Mouse (Mus musculus): ENCODE results near the gene Iscu.
"Not testable (repeated sequence)": the region's sequence is repeated elsewhere in the genome, so short reads cannot be mapped to it uniquely, and the experiment has no call there.

Gene Iscu

GRCm38 (mm10) chr5:113755347-113756030 lies 17.1 kb upstream of the Iscu start:
- DNase-seq (ENCODE audit: low spot score in 2 of 2), result no peak

GRCm38 (mm10) chr5:113761585-113761984 lies 11.0 kb upstream of the Iscu start:
- DNase-seq (ENCODE audit: low spot score in 2 of 2), result no peak

GRCm38 (mm10) chr5:113764426-113764825 lies 8.1 kb upstream of the Iscu start:
- DNase-seq (ENCODE audit: low spot score in 2 of 2), result no peak

GRCm38 (mm10) chr5:113765641-113766526 lies 6.7 kb upstream of the Iscu start:
- no peak for DNase-seq (ENCODE audit: low spot score in 2 of 2)

GRCm38 (mm10) chr5:113768806-113769205 lies 3.7 kb upstream of the Iscu start:
- DNase-seq (ENCODE audit: low spot score in 2 of 2), result no peak

- peak; percentile 92 to 93 for DNase-seq (ENCODE audit: low spot score in 2 of 2)
Measured at GRCm38 (mm10) chr5:113771213-113772162, 1.1 kb upstream of the Iscu start.

GRCm38 (mm10) chr5:113772905-113773519 lies 464 bp downstream of the Iscu start:
- DNase-seq (ENCODE audit: low spot score in 2 of 2), result no peak

- DNase-seq (ENCODE audit: low spot score in 2 of 2), result peak; percentile 92 to 96
Measured at GRCm38 (mm10) chr5:113773664-113774063, 1.1 kb downstream of the Iscu start.

- no peak for DNase-seq (ENCODE audit: low spot score in 2 of 2)
Measured at GRCm38 (mm10) chr5:113775585-113775984, 3.0 kb downstream of the Iscu start.

- peak in 1 of 2 experiments; percentile 22 for DNase-seq (ENCODE audit: low spot score in 2 of 2)
Measured at GRCm38 (mm10) chr5:113776128-113776895, 3.8 kb downstream of the Iscu start.

GRCm38 (mm10) chr5:113776896-113777226 lies 4.3 kb downstream of the Iscu start:
- peak; percentile 25 to 57 for DNase-seq (ENCODE audit: low spot score in 2 of 2)

- DNase-seq (ENCODE audit: low spot score in 2 of 2), result peak in 1 of 2 experiments; percentile 43
Measured at GRCm38 (mm10) chr5:113777728-113778127, 5.2 kb downstream of the Iscu start.

- no peak for DNase-seq (ENCODE audit: low spot score in 2 of 2)
Measured at GRCm38 (mm10) chr5:113779569-113779968, 7.0 kb downstream of the Iscu start.

GRCm38 (mm10) chr5:113780082-113780752 lies 7.7 kb downstream of the Iscu start:
- no peak for DNase-seq (ENCODE audit: low spot score in 2 of 2)

- DNase-seq (ENCODE audit: low spot score in 2 of 2), result no peak
Measured at GRCm38 (mm10) chr5:113780763-113781162, 8.2 kb downstream of the Iscu start.

GRCm38 (mm10) chr5:113781254-113781653 lies 8.7 kb downstream of the Iscu start:
- DNase-seq (ENCODE audit: low spot score in 2 of 2), result no peak

- no peak for DNase-seq (ENCODE audit: low spot score in 2 of 2)
Measured at GRCm38 (mm10) chr5:113781875-113782274, 9.3 kb downstream of the Iscu start.

GRCm38 (mm10) chr5:113782624-113783023 lies 10.1 kb downstream of the Iscu start:
- no peak for DNase-seq (ENCODE audit: low spot score in 2 of 2)

- DNase-seq (ENCODE audit: low spot score in 2 of 2), result peak in 1 of 2 experiments; percentile 58
Measured at GRCm38 (mm10) chr5:113783581-113784001, 11.0 kb downstream of the Iscu start.

- not testable (repeated sequence) for DNase-seq (ENCODE audit: low spot score in 2 of 2)
Measured at GRCm38 (mm10) chr5:113784104-113784503, 11.6 kb downstream of the Iscu start.
